Mouse (Mus musculus): ENCODE results near the gene Hsp90aa1.

GRCm38 (mm10) chr12:110702556-110702955, at the start of gene Hsp90aa1:
- TF ChIP-seq POLR2A (IDR thresholded peaks at IDR 0.05; ENCODE audit: borderline replicate concordance, low read depth, low read length) (no peak), CTCF (IDR thresholded peaks at IDR 0.05; ENCODE audit: low read depth, low read length) (no peak)
